Mouse (Mus musculus) G1E (cell line): ENCODE data around the gene Ibsp. TPM values are rescaled to one million over a fixed set of nuclear protein-coding genes. Genes with fewer than 3 reads are reported as not detected.

ENCODE experiments used
- ATAC-seq: 2 replicates; pipeline ENCODE4 v1.8.0; 2016; ENCODE audit warnings: mild to moderate bottlenecking; ENCODE audit not compliant: insufficient number of reproducible peaks, poor library complexity, low FRiP score, severe bottlenecking; ENCODE audit errors: extremely low read depth
- DNase-seq: peaks from one replicate; pipeline ENCODE4 v3.0.0; 2012; ENCODE audit warnings: low spot score
- H3K27me3 ChIP-seq: 2 replicates; pipeline ENCODE4 v1.6.1; 2012; ENCODE audit warnings: mild to moderate bottlenecking, low read length, inconsistent platforms; ENCODE audit not compliant: insufficient read depth
- H3K36me3 ChIP-seq: replicated peaks from 2 replicates; pipeline ENCODE3; 2012; ENCODE audit warnings: mild to moderate bottlenecking, inconsistent platforms
- H3K4me1 ChIP-seq: 2 replicates; pipeline ENCODE4 v1.6.1; 2012; ENCODE audit warnings: low read depth, low read length, inconsistent platforms, mixed read lengths; ENCODE audit not compliant: insufficient read depth
- H3K4me3 ChIP-seq: 2 replicates; pipeline ENCODE4 v1.5.1; 2012; ENCODE audit warnings: low read depth, mild to moderate bottlenecking, inconsistent platforms, low read length, moderate library complexity, mixed read lengths
- H3K9me3 ChIP-seq: replicated peaks from 2 replicates; pipeline ENCODE4 v1.6.1; 2012; ENCODE audit warnings: inconsistent platforms
- CTCF ChIP-seq: IDR thresholded peaks from 2 replicates; pipeline ENCODE4 v1.5.1; 2012; ENCODE audit warnings: low read depth, low read length, inconsistent platforms, mixed read lengths
- GATA1 ChIP-seq: IDR thresholded peaks from 2 replicates; pipeline ENCODE4 v1.6.1; 2012; ENCODE audit warnings: borderline replicate concordance, low read length, inconsistent platforms, mixed read lengths
- GATA2 ChIP-seq: IDR thresholded peaks from 2 replicates; pipeline ENCODE4 v1.6.1; 2012; ENCODE audit warnings: low read depth, low read length, inconsistent platforms, borderline replicate concordance
- POLR2AphosphoS5 ChIP-seq: IDR thresholded peaks from 2 replicates; pipeline ENCODE4 v1.6.1; 2012; ENCODE audit warnings: low read depth, low read length, inconsistent platforms; ENCODE audit not compliant: insufficient replicate concordance
- TAL1 ChIP-seq: conservative IDR thresholded peaks from 2 replicates; pipeline ENCODE4 v1.6.1; 2012; ENCODE audit warnings: low read depth, low read length, inconsistent platforms, mixed read lengths
- polyA plus RNA-seq: library from polyadenylated mRNA; stranded (reverse); fragments of >175 nt; gene quantifications from 2 replicates; pipeline ENCODE4 v1.2.3, GENCODE M21; 2012
- total RNA-seq, 2 experiments: library from RNA; stranded (forward) in 1 of 2; stranded (reverse) in 1 of 2; fragments of 200-1000 nt in 1 of 2; fragments of >200 nt in 1 of 2; fragmentation: Nextera tagmentation in 1 of 2; gene quantifications; 2 replicates each; pipeline ENCODE4 v1.2.3; 2014 to 2017

Ibsp gene
- total and polyA plus RNA-seq, 3 experiments = 0.16 TPM; not detected in 2

DNA sequence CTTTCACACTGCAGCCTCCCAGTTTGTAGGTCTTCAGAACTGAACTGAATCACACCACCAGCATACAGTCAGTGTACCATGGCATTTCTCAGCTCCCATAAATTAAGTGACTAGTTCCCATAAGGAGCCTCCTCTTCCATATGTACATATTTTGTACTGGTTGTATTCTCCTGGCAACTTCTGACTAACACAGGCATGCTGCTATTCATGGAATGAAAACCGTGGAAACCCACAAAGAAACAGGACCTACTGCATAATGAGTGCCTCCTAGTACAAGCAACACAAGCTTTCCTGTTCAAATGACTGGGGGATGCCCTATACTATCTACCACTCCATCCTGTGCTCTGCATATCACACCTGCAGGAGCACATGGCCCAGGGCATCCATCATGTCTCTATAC, 52.1 kb downstream of the Ibsp start:
- TF ChIP-seq GATA2 = no peak
- no peak for TF ChIP-seq TAL1
- TF ChIP-seq POLR2AphosphoS5 = no peak
- no peak for TF ChIP-seq GATA1
- no peak for TF ChIP-seq CTCF
- no peaks in the 10 kb centered on the region for H3K4me1 ChIP-seq
- DNase-seq = no peak
- no peak overlapping the region for H3K4me3 ChIP-seq
- H3K36me3 ChIP-seq = no peaks in the 10 kb centered on the region
- ATAC-seq = no peak
- no peaks in the 10 kb centered on the region for H3K27me3 ChIP-seq
- H3K9me3 ChIP-seq = peaks cover 40% of the 10 kb centered on the region

DNA sequence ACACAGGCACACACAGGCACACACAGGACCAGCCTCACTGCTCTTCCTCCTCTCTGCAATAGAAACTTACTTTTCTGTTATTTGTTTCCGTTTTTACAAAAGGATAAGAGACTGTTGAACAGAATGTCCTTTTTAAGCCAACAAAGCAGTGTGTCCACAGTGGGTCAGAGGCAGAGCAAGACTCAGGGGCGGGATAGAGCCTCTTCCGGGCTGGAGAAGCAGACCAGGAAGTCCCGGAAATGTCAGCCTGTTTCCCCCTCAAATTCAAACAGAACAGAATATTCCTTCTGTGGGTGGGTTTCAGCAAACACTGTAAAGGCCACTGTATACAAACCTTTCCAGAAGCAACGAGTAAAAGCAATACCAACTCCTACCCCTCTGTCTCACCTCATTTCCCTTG, 52.9 kb downstream of the Ibsp start:
- no peaks in the 10 kb centered on the region for H3K4me1 ChIP-seq
- no peaks in the 10 kb centered on the region for H3K27me3 ChIP-seq
- no peak for DNase-seq
- peaks cover 37% of the 10 kb centered on the region for H3K9me3 ChIP-seq
- no peak for ATAC-seq
- H3K36me3 ChIP-seq = no peaks in the 10 kb centered on the region
- H3K4me3 ChIP-seq = no peak overlapping the region
- TF ChIP-seq POLR2AphosphoS5 = no peak
- no peak for TF ChIP-seq GATA2
- TF ChIP-seq CTCF = no peak
- TF ChIP-seq TAL1 = no peak
- TF ChIP-seq GATA1 = no peak

DNA sequence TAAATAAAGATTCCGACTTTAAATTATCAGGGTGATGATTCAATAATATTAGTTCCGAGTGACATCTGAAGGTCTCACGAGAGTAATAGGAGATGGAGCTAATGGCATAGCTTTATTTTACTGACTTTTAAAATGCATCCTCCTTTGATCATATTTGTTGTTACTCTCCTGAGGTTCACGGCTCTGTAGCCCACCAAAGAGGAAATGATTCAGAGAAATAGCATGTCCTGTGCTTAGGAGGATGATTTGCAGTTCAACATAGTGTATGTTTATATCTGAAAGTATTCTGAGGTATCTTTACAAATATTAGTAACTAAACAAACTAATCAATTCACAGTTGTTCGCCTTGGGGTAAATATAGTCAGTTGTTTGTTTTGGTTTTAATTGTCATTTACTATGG, 58.6 kb downstream of the Ibsp start:
- Histone ChIP-seq H3K27me3 (no peaks in the 10 kb centered on the region), H3K4me3 (no peak overlapping the region), H3K4me1 (no peaks in the 10 kb centered on the region), H3K9me3 (peaks cover 40% of the 10 kb centered on the region), H3K36me3 (no peaks in the 10 kb centered on the region)
- ATAC-seq = no peak
- no peak for TF ChIP-seq TAL1
- no peak for TF ChIP-seq GATA2
- no peak for TF ChIP-seq GATA1
- no peak for TF ChIP-seq CTCF
- no peak for TF ChIP-seq POLR2AphosphoS5
- DNase-seq = no peak

DNA sequence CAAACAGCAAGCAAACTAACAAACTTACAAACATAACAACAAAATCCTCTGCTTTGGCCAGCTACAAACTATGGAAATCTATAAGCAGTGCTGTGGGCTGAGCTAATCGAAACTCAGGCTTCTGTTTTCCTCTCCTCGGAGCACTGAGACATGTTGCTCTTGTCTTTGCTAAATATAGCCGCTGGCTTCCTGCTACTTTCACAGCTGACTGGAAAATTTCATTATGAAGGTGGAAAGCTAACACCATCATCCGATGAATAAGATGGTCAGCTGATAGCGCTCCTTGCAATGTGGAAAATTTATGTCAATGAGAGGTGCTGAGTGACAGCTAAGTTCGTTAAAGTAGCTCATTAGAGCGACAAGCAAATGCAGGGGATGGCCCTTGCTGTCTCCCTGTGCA, 59.6 kb downstream of the Ibsp start:
- DNase-seq (no peak), ATAC-seq (no peak)
- no peak overlapping the region for H3K4me3 ChIP-seq

DNA sequence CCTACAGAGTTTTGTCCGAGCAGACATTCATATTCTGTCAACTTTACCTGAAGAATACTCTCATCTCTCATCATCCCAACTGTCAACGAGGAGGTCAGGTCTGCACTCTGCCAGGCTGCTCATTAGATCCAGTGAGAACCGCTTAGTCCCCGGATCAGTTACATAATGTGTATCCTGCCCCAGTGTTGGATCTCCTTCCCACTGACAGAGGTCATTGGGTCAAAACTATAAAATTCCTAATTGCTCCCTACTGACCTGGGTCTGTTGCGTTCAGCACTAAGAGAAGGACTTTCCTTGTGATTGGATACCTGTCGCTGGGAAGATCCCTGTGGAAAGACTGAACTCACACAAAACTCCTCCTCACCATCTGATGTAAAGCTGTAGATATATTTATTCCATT, 60.3 kb downstream of the Ibsp start:
- no peak for TF ChIP-seq GATA1
- no peak for TF ChIP-seq CTCF
- no peak for TF ChIP-seq POLR2AphosphoS5
- no peak for TF ChIP-seq TAL1
- no peak for TF ChIP-seq GATA2
- no peaks in the 10 kb centered on the region for H3K27me3 ChIP-seq

More for the DNA sequence above, 59.6 kb downstream of the Ibsp start:
- TF ChIP-seq CTCF (no peak), GATA1 (no peak)
- no peaks in the 10 kb centered on the region for H3K36me3 ChIP-seq
- H3K4me1 ChIP-seq = no peaks in the 10 kb centered on the region
- no peaks in the 10 kb centered on the region for H3K27me3 ChIP-seq
- peaks cover 39% of the 10 kb centered on the region for H3K9me3 ChIP-seq

More for the DNA sequence above, 60.3 kb downstream of the Ibsp start:
- Histone ChIP-seq H3K36me3 (no peaks in the 10 kb centered on the region), H3K9me3 (peaks cover 32% of the 10 kb centered on the region), H3K4me1 (no peaks in the 10 kb centered on the region), H3K4me3 (no peak overlapping the region)
- ATAC-seq (no peak), DNase-seq (no peak)

Other genes starting within 250 kb of the Ibsp start
- not detected in 2 replicates for gene Gm17660, start 221.6 kb upstream of the Ibsp start, total RNA-seq (2014; fragmentation: Nextera tagmentation)
- not detected in 2 replicates for gene Gm17660, start 221.6 kb upstream of the Ibsp start, total RNA-seq (2017)
- not detected in 2 replicates for gene Gm17660, start 221.6 kb upstream of the Ibsp start, polyA plus RNA-seq
- gene Sparcl1, start 185.4 kb upstream of the Ibsp start, total RNA-seq (2014; fragmentation: Nextera tagmentation) = not detected in 2 replicates
- gene Sparcl1, start 185.4 kb upstream of the Ibsp start, total RNA-seq (2017) = not detected in 2 replicates
- not detected in 2 replicates for gene Sparcl1, start 185.4 kb upstream of the Ibsp start, polyA plus RNA-seq
- gene Dspp, start 128.5 kb upstream of the Ibsp start, total RNA-seq (2014; fragmentation: Nextera tagmentation) = not detected in 2 replicates
- under 0.01 and 0.11 TPM in 2 replicates for gene Dspp, start 128.5 kb upstream of the Ibsp start, total RNA-seq (2017)
- gene Dspp, start 128.5 kb upstream of the Ibsp start, polyA plus RNA-seq = not detected in 2 replicates
- not detected in 2 replicates for gene Dmp1, start 96.6 kb upstream of the Ibsp start, total RNA-seq (2014; fragmentation: Nextera tagmentation)
- gene Dmp1, start 96.6 kb upstream of the Ibsp start, total RNA-seq (2017) = 0.05 TPM in 1 of 2 replicates, not detected in the other
- gene Dmp1, start 96.6 kb upstream of the Ibsp start, polyA plus RNA-seq = not detected in 2 replicates
- not detected in 2 replicates for gene Mepe, start 26.2 kb downstream of the Ibsp start, total RNA-seq (2014; fragmentation: Nextera tagmentation)
- gene Mepe, start 26.2 kb downstream of the Ibsp start, total RNA-seq (2017) = 0.06 TPM in 1 of 2 replicates, not detected in the other
- not detected in 2 replicates for gene Mepe, start 26.2 kb downstream of the Ibsp start, polyA plus RNA-seq
- not detected in 2 replicates for gene Spp1, start 135.9 kb downstream of the Ibsp start, total RNA-seq (2014; fragmentation: Nextera tagmentation)
- not detected in 2 replicates for gene Spp1, start 135.9 kb downstream of the Ibsp start, total RNA-seq (2017)
- gene Spp1, start 135.9 kb downstream of the Ibsp start, polyA plus RNA-seq = not detected in 2 replicates
- not detected in 2 replicates for gene Pkd2, start 160.3 kb downstream of the Ibsp start, total RNA-seq (2014; fragmentation: Nextera tagmentation)
- gene Pkd2, start 160.3 kb downstream of the Ibsp start, total RNA-seq (2017) = 0.12 and 0.27 TPM in 2 replicates
- not detected in 2 replicates for gene Pkd2, start 160.3 kb downstream of the Ibsp start, polyA plus RNA-seq
- gene BC005561, start 209.2 kb downstream of the Ibsp start, total RNA-seq (2014; fragmentation: Nextera tagmentation) = 31.8 and 32.5 TPM in 2 replicates
- gene BC005561, start 209.2 kb downstream of the Ibsp start, total RNA-seq (2017) = 11.5 and 15.2 TPM in 2 replicates
- 2.1 and 2.3 TPM in 2 replicates for gene BC005561, start 209.2 kb downstream of the Ibsp start, polyA plus RNA-seq